ENCODE assay signal across 14 mouse cellular contexts in the genomic region with DNA sequence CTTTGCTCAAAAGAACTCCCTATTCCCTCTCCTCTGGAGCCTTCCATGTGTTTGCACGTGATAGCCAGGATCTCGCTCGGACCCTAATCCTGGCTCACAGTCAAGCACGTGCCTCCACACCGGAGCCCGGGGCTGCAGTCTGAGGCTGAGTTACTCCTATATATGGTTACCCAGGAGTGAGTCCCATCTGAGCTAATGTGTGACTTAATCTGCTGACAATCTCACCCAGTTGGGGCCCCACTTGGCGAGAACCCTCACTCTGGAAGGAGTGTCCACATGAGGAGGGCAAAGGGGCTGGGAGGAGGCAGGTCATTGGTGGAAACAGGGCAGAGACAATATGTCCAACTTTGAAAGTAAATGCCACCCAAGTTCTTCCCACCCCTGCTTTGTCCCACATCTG. TPM values are rescaled to one million over a fixed set of nuclear protein-coding genes. Genes with fewer than 3 reads are reported as not detected.
DNase-seq lines count a peak whose midpoint lies in the region; ATAC-seq and TF ChIP-seq lines count a peak whose summit lies in the region.
"Had no signal": no experiment of that assay in that cellular context is flagged by ENCODE, and none has a peak within 500 bp of the region (broad histone marks: within the 10 kb centered on the region; RNA-seq: fewer than 3 reads in every experiment).

No protein-coding gene starts in this region.

- TF ChIP-seq CTCF in lung, postnatal 0 days (IDR thresholded peaks at IDR 0.05), result no peak
- no peak for TF ChIP-seq CTCF in stomach, postnatal 0 days (IDR thresholded peaks at IDR 0.05; ENCODE audit: low read depth)

- H3K27ac ChIP-seq in heart, embryonic 15.5 days, result peak overlapping the region; percentile 92
- no peak overlapping the region for H3K27ac ChIP-seq in lung, postnatal 0 days (ENCODE audit: low read length)
- H3K27ac ChIP-seq in limb, embryonic 12.5 days, result peak overlapping the region; percentile 29; the same call in 1 of the 2 replicates
- H3K27ac ChIP-seq in stomach, postnatal 0 days (replicated peaks), result peak overlapping the region; percentile 87
- H3K27ac ChIP-seq: neural tube, embryonic 12.5 days had no signal

- H3K36me3 ChIP-seq in heart, embryonic 15.5 days, result peaks cover 9% of the 10 kb centered on the region
- H3K36me3 ChIP-seq in lung, postnatal 0 days (ENCODE audit: insufficient read depth, low read length), result 0 out of 2 replicates have a peak, but pooled peaks cover 3% of the 10 kb centered on the region
- peaks cover 22% of the 10 kb centered on the region for H3K36me3 ChIP-seq in limb, embryonic 12.5 days
- no peaks in the 10 kb centered on the region; the same call in 1 of the 2 replicates for H3K36me3 ChIP-seq in stomach, postnatal 0 days (ENCODE audit: control insufficient read depth, insufficient read depth, low read length)

- no peak overlapping the region for H3K9ac ChIP-seq in heart, embryonic 15.5 days
- H3K9ac ChIP-seq in lung, postnatal 0 days (replicated peaks; ENCODE audit: low read depth), result no peak overlapping the region
- 0 out of 2 replicates have a peak overlapping the region, but pooled peaks have one; percentile 34 for H3K9ac ChIP-seq in limb, embryonic 12.5 days (replicated peaks)
- H3K9ac ChIP-seq in stomach, postnatal 0 days (ENCODE audit: low read length), result peak overlapping the region; percentile 1; the same call in 1 of the 2 replicates
- H3K9ac ChIP-seq: neural tube, embryonic 12.5 days had no signal

- no peak for TF ChIP-seq EP300 in lung, postnatal 0 days (IDR thresholded peaks at IDR 0.05)
- no peak for TF ChIP-seq EP300 in stomach, postnatal 0 days (optimal IDR thresholded peaks at IDR 0.05)

- H3K4me2 ChIP-seq in heart, embryonic 15.5 days, result peak overlapping the region; percentile 17; the same call in 1 of the 2 replicates
- H3K4me2 ChIP-seq in lung, postnatal 0 days (replicated peaks; ENCODE audit: low read depth, low read length), result no peak overlapping the region
- H3K4me2 ChIP-seq in limb, embryonic 12.5 days, result no peak overlapping the region
- H3K4me2 ChIP-seq in stomach, postnatal 0 days (replicated peaks; ENCODE audit: low read depth), result no peak overlapping the region
- H3K4me2 ChIP-seq: neural tube, embryonic 12.5 days had no signal

- no peaks in the 10 kb centered on the region for H3K27me3 ChIP-seq in heart, embryonic 15.5 days
- no peaks in the 10 kb centered on the region for H3K27me3 ChIP-seq in lung, postnatal 0 days (replicated peaks; ENCODE audit: insufficient read depth, low read length)
- no peaks in the 10 kb centered on the region for H3K27me3 ChIP-seq in limb, embryonic 12.5 days
- H3K27me3 ChIP-seq in stomach, postnatal 0 days (ENCODE audit: control insufficient read depth, insufficient read depth, low read length), result no peaks in the 10 kb centered on the region
- H3K27me3 ChIP-seq: CH12.LX; neural tube, embryonic 12.5 days had no signal

- H3K4me3 ChIP-seq in heart, embryonic 15.5 days, result no peak overlapping the region
- no peak overlapping the region for H3K4me3 ChIP-seq in lung, postnatal 0 days (ENCODE audit: low read depth, low read length)
- no peak overlapping the region for H3K4me3 ChIP-seq in limb, embryonic 12.5 days (replicated peaks)
- no peak overlapping the region for H3K4me3 ChIP-seq in stomach, postnatal 0 days (ENCODE audit: low read depth, low read length)
- H3K4me3 ChIP-seq: erythroblast, embryonic 14.5 days; megakaryocyte, embryonic 14.5 days; neural tube, embryonic 12.5 days had no signal

- peak; percentile 81 for ATAC-seq in heart, embryonic 15.5 days (replicated peaks; ENCODE audit: insufficient number of reproducible peaks, insufficient read depth, low FRiP score, low read depth)
- peak; percentile 18 for ATAC-seq in lung, postnatal 0 days
- ATAC-seq in limb, embryonic 12.5 days (ENCODE audit: insufficient number of reproducible peaks, insufficient read depth, low FRiP score, low TSS enrichment, low read depth), result no peak
- peak; percentile 74 for ATAC-seq in stomach, postnatal 0 days (ENCODE audit: low FRiP score, low TSS enrichment)

- H3K9me3 ChIP-seq in heart, embryonic 15.5 days (replicated peaks), result no peaks in the 10 kb centered on the region
- no peaks in the 10 kb centered on the region for H3K9me3 ChIP-seq in lung, postnatal 0 days (ENCODE audit: low read length)
- H3K9me3 ChIP-seq in limb, embryonic 12.5 days, result no peaks in the 10 kb centered on the region
- no peaks in the 10 kb centered on the region for H3K9me3 ChIP-seq in stomach, postnatal 0 days (ENCODE audit: control insufficient read depth, low read length)
- H3K9me3 ChIP-seq: megakaryocyte, embryonic 14.5 days; neural tube, embryonic 12.5 days had no signal

- WGBS in heart, embryonic 15.5 days, result 21% methylated on average over 7 of the region's 7 CpGs
- 25% methylated on average over 7 of the region's 7 CpGs for WGBS in lung, postnatal 0 days
- 50% methylated on average over 7 of the region's 7 CpGs for WGBS in limb, embryonic 12.5 days
- WGBS in stomach, postnatal 0 days, result 31% methylated on average over 7 of the region's 7 CpGs

- H3K4me1 ChIP-seq in heart, embryonic 15.5 days (replicated peaks), result peaks cover 51% of the 10 kb centered on the region
- H3K4me1 ChIP-seq in lung, postnatal 0 days (ENCODE audit: insufficient read depth, low read depth, low read length), result peaks cover 11% of the 10 kb centered on the region; the same call in 1 of the 2 replicates
- peaks cover 44% of the 10 kb centered on the region for H3K4me1 ChIP-seq in limb, embryonic 12.5 days (replicated peaks)
- peaks cover 12% of the 10 kb centered on the region for H3K4me1 ChIP-seq in stomach, postnatal 0 days (replicated peaks; ENCODE audit: control insufficient read depth, insufficient read depth)

- DNase-seq in heart, adult 11 months, result no peak
- no peak for DNase-seq in lung, postnatal 0 days (ENCODE audit: low spot score)
- no peak for DNase-seq in lung, postnatal 14 days
- DNase-seq in stomach, postnatal 0 days (ENCODE audit: low spot score), result peak; percentile 54
- no peak for DNase-seq in frontal cortex, postnatal 14 days (ENCODE audit: low spot score in 2 of 2)
- no peak for DNase-seq in T-cell, adult 2 months (ENCODE audit: low spot score)
- DNase-seq: cerebellum, adult 9-11 months; gastrocnemius, postnatal 25 days had no signal

RNA-seq across cellular contexts. Expression of a gene that starts 17.2 kb away (rescaled TPM):
- 102 and 108 TPM in 2 replicates for polyA plus RNA-seq in heart, embryonic 15.5 days (2015; fragmentation: Nextera tagmentation; extraction: Ambion mirVana)
- 11.2 and 13.8 TPM in 2 replicates for polyA plus RNA-seq in lung, postnatal 0 days (2015; fragmentation: Nextera tagmentation; extraction: Ambion mirVana)
- polyA plus RNA-seq in limb, embryonic 12.5 days (2016; fragmentation: Nextera tagmentation; extraction: Ambion mirVana), result 29.2 and 32.9 TPM in 2 replicates
- polyA plus RNA-seq in stomach, postnatal 0 days (2015; fragmentation: Nextera tagmentation; extraction: Ambion mirVana), result 66.1 and 74.6 TPM in 2 replicates

RNA-seq across cellular contexts. Expression of a gene that starts 57.7 kb away (rescaled TPM):
- polyA plus RNA-seq in heart, embryonic 15.5 days (2015; fragmentation: Nextera tagmentation; extraction: Ambion mirVana), result 22.4 and 26.8 TPM in 2 replicates
- 19.3 and 19.5 TPM in 2 replicates for polyA plus RNA-seq in lung, postnatal 0 days (2015; fragmentation: Nextera tagmentation; extraction: Ambion mirVana)
- polyA plus RNA-seq in limb, embryonic 12.5 days (2016; fragmentation: Nextera tagmentation; extraction: Ambion mirVana), result 28.6 and 32.6 TPM in 2 replicates
- polyA plus RNA-seq in stomach, postnatal 0 days (2015; fragmentation: Nextera tagmentation; extraction: Ambion mirVana), result 11.3 and 11.9 TPM in 2 replicates

Comparison
In these comparisons a context has a peak if more than half of its experiments do, and no peak if none do; other contexts are left out.
1. H3K9ac ChIP-seq: peak in limb, embryonic 12.5 days (single experiment) and stomach, postnatal 0 days (single experiment); none in heart, embryonic 15.5 days (single experiment) and lung, postnatal 0 days (single experiment).